Mouse (Mus musculus) C2C12 (cell line): ENCODE results near the gene Txnrd2. TPM values are rescaled to one million over a fixed set of nuclear protein-coding genes. Genes with fewer than 3 reads are reported as not detected.

ENCODE experiments used
- H3K27me3 ChIP-seq: one replicate; pipeline ENCODE4 v1.6.1; 2011; ENCODE audit not compliant: control insufficient read depth, insufficient read depth, insufficient read length
- H3K36me3 ChIP-seq: one replicate; pipeline ENCODE4 v1.6.1; 2011; ENCODE audit not compliant: control insufficient read depth, insufficient read depth
- H3K4me3 ChIP-seq: one replicate; pipeline ENCODE4 v1.5.1; 2011; ENCODE audit warnings: mild to moderate bottlenecking, control low read depth; ENCODE audit not compliant: poor library complexity, insufficient read depth, severe bottlenecking
- H3K79me2 ChIP-seq: one replicate; pipeline ENCODE4 v1.6.1; 2011; ENCODE audit not compliant: control insufficient read depth, insufficient read depth
- H3K79me3 ChIP-seq: one replicate; pipeline ENCODE4 v1.6.1; 2011; ENCODE audit warnings: low read depth, control low read depth
- H3ac ChIP-seq: one replicate; pipeline ENCODE3; 2011; ENCODE audit warnings: low read depth; ENCODE audit not compliant: control insufficient read depth, insufficient read length
- CEBPB ChIP-seq: IDR thresholded peaks from one replicate; pipeline ENCODE4 v1.6.1; 2011; ENCODE audit warnings: low read depth, mild to moderate bottlenecking, control low read depth, moderate library complexity
- CTCF ChIP-seq: IDR thresholded peaks from one replicate; pipeline ENCODE4 v1.5.1; 2011; ENCODE audit not compliant: control insufficient read depth, insufficient read depth, insufficient read length
- FOSL1 ChIP-seq: IDR thresholded peaks from one replicate; pipeline ENCODE4 v1.8.0; 2011; ENCODE audit warnings: mild to moderate bottlenecking, low read length; ENCODE audit not compliant: poor library complexity, insufficient read depth, severe bottlenecking
- MAX ChIP-seq: IDR thresholded peaks from one replicate; pipeline ENCODE4 v1.6.1; 2011; ENCODE audit warnings: mild to moderate bottlenecking, control low read depth
- MYOD1 ChIP-seq: IDR thresholded peaks from one replicate; pipeline ENCODE4 v1.6.1; 2011; ENCODE audit warnings: low read depth; ENCODE audit not compliant: control insufficient read depth, insufficient read length
- MYOG ChIP-seq: IDR thresholded peaks from one replicate; pipeline ENCODE4 v1.6.1; 2011; ENCODE audit not compliant: control insufficient read depth, insufficient read length; ENCODE audit errors: extremely low read depth
- USF1 ChIP-seq: IDR thresholded peaks from one replicate; pipeline ENCODE4 v1.6.1; 2011; ENCODE audit warnings: low read depth, mild to moderate bottlenecking, control low read depth, moderate library complexity
- polyA plus RNA-seq: library from polyadenylated mRNA; unstranded; fragments of >200 nt; fragmentation: generic; extraction: Trizol; gene quantifications from one replicate; pipeline ENCODE4 v1.2.1, GENCODE M21; 2012; ENCODE audit warnings: missing spikeins

Gene Txnrd2
- polyA plus RNA-seq, 1 experiment: 19.4 TPM

GRCm38 (mm10) chr16:18391728-18392127 lies 34.5 kb upstream of the Txnrd2 start:
- Histone ChIP-seq H3K36me3 (no peaks in the 10 kb centered on the region), H3K27me3 (no peaks in the 10 kb centered on the region), H3K79me2 (no peaks in the 10 kb centered on the region), H3ac (no peak overlapping the region), H3K79me3 (no peaks in the 10 kb centered on the region), H3K4me3 (no peak overlapping the region)
- TF ChIP-seq CEBPB (no peak), MAX (no peak), MYOG (no peak), USF1 (no peak), MYOD1 (no peak), FOSL1 (no peak), CTCF (no peak)

GRCm38 (mm10) chr16:18392469-18393426 lies 33.4 kb upstream of the Txnrd2 start:
- no peaks in the 10 kb centered on the region for H3K79me3 ChIP-seq
- peak overlapping the region; percentile 23 for H3K4me3 ChIP-seq
- H3ac ChIP-seq: peak overlapping the region; percentile 23
- H3K36me3 ChIP-seq: no peaks in the 10 kb centered on the region
- no peaks in the 10 kb centered on the region for H3K27me3 ChIP-seq
- TF ChIP-seq FOSL1: no peak
- no peak for TF ChIP-seq CTCF
- no peak for TF ChIP-seq MAX
- no peak for TF ChIP-seq CEBPB
- TF ChIP-seq USF1: no peak
- no peak for TF ChIP-seq MYOG
- TF ChIP-seq MYOD1: no peak
- H3K79me2 ChIP-seq: no peaks in the 10 kb centered on the region

- Histone ChIP-seq H3K36me3 (no peaks in the 10 kb centered on the region), H3K79me2 (no peaks in the 10 kb centered on the region), H3K4me3 (no peak overlapping the region), H3ac (no peak overlapping the region), H3K27me3 (no peaks in the 10 kb centered on the region), H3K79me3 (no peaks in the 10 kb centered on the region)
- TF ChIP-seq CTCF: no peak
Observed at GRCm38 (mm10) chr16:18393595-18393994, 32.6 kb upstream of the Txnrd2 start.

GRCm38 (mm10) chr16:18394056-18394455 lies 32.1 kb upstream of the Txnrd2 start:
- Histone ChIP-seq H3ac (no peak overlapping the region), H3K36me3 (no peaks in the 10 kb centered on the region), H3K27me3 (no peaks in the 10 kb centered on the region), H3K79me2 (no peaks in the 10 kb centered on the region), H3K4me3 (no peak overlapping the region), H3K79me3 (no peaks in the 10 kb centered on the region)
- TF ChIP-seq MAX (no peak), CEBPB (no peak), CTCF (no peak), MYOG (no peak), USF1 (no peak), MYOD1 (no peak), FOSL1 (no peak)

- Histone ChIP-seq H3K79me2 (no peaks in the 10 kb centered on the region), H3ac (no peak overlapping the region), H3K79me3 (no peaks in the 10 kb centered on the region), H3K4me3 (no peak overlapping the region), H3K27me3 (no peaks in the 10 kb centered on the region), H3K36me3 (no peaks in the 10 kb centered on the region)
- TF ChIP-seq MYOD1: peak; percentile 37
- no peak for TF ChIP-seq CEBPB
Observed at GRCm38 (mm10) chr16:18394777-18395619, 31.2 kb upstream of the Txnrd2 start.

- TF ChIP-seq MYOD1: no peak
- TF ChIP-seq CTCF: no peak
- TF ChIP-seq USF1: no peak
- no peak for TF ChIP-seq CEBPB
- no peak for TF ChIP-seq FOSL1
- TF ChIP-seq MYOG: no peak
- TF ChIP-seq MAX: no peak
- Histone ChIP-seq H3K79me2 (no peaks in the 10 kb centered on the region), H3K36me3 (no peaks in the 10 kb centered on the region), H3K4me3 (no peak overlapping the region), H3ac (no peak overlapping the region), H3K79me3 (no peaks in the 10 kb centered on the region), H3K27me3 (no peaks in the 10 kb centered on the region)
Observed at GRCm38 (mm10) chr16:18395620-18396036, 30.6 kb upstream of the Txnrd2 start.
